Mouse (Mus musculus) G1E-ER4 (cell line): ENCODE data around the gene Emid1. TPM values are rescaled to one million over a fixed set of nuclear protein-coding genes. Genes with fewer than 3 reads are reported as not detected.

Source experiments
- GATA1 ChIP-seq: IDR thresholded peaks from one replicate; pipeline ENCODE4 v1.8.0; 2012; ENCODE audit warnings: low read length, inconsistent platforms
- polyA plus RNA-seq: library from polyadenylated mRNA; stranded (reverse); fragments of >175 nt; gene quantifications from 2 replicates; pipeline ENCODE4 v1.2.3, GENCODE M21; 2012

Gene Emid1
- polyA plus RNA-seq, 1 experiment = not detected

DNA sequence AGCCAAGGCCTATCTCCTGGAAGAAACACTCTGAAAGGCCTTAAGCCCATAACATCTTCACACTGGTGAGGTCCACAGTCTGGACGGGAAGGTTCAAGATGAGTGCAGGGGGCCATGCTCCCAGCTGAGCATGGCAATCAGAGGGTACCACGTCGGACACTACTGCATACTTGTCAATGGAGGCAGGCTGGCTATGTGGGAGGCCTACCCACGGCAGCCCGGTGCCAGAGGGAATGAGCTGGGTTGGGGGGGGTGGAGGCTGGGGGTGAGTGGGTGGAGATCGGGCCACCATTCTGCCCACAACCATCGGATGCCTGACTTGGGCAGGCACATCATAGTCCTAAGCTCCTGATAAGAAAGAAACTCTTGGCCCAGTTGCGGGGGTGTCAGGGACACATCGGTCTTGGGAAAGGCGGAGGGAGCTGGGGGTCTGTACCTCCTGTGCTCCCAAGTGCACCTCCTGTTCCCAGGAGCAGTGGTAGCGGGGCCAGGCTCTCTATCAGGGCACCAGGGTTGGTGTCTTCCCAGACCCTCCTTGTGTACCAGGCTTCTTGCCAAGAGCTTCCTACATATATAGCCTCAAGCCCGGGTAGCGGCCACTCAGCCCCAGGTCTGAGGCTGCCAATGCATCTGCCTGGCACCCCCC lies 89.1 kb downstream of the Emid1 start:
- no peak for TF ChIP-seq GATA1

DNA sequence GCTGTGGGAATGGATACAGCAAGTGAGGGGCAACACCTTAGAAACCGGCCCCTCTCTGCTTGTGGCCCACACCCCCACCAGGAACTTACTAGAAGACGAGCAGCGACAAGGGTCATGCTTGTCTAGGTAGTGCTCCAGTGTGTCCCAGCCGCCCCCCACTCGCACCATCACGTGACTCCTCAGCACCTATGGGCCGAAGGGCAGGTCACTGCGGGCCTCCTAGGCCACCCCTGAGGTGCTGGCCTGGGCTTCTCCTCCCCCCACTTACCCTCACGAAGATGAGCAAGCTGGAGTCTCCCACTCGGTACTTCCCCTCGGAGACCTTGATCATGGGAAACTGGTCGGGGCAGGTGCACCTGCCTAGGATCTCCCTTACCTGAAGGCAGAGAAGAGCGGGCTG lies 89.7 kb downstream of the Emid1 start:
- TF ChIP-seq GATA1 = no peak

DNA sequence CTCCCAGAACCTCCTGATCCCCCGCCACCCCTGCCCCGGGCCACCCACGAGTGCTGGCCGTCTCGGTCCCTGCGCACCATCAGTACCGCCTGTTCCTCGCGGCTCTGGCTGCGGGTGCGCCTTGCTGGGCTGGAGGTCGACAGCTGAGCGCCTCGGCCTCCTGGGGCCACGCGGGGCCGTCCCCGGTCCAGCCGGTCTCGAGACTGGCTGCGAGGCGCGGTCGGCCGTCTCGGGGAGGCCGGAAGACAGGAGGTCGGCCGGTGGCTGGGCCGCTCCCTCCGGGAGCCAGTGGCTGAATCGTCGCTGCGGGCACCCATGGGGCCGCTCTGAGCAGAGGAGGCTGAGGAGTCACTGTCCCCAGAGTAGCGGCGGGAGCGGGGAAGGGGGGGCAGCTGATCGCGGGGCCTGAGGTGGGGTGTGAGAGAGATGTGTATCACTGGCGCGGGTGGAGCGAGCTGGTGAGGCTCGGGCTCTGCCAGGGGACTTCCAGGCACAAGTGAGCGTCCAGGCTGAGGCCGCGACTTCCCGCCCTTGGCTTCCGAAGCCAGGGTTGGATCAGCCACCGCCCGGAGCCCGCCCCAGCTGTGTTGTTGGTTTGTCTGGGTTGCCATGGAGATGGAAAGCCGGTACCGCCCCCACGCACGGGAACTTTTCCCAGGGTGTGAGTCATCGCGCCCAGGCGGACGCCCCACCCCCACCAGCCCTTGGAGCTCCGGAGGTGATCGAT lies 90.5 kb downstream of the Emid1 start:
- no peak for TF ChIP-seq GATA1

DNA sequence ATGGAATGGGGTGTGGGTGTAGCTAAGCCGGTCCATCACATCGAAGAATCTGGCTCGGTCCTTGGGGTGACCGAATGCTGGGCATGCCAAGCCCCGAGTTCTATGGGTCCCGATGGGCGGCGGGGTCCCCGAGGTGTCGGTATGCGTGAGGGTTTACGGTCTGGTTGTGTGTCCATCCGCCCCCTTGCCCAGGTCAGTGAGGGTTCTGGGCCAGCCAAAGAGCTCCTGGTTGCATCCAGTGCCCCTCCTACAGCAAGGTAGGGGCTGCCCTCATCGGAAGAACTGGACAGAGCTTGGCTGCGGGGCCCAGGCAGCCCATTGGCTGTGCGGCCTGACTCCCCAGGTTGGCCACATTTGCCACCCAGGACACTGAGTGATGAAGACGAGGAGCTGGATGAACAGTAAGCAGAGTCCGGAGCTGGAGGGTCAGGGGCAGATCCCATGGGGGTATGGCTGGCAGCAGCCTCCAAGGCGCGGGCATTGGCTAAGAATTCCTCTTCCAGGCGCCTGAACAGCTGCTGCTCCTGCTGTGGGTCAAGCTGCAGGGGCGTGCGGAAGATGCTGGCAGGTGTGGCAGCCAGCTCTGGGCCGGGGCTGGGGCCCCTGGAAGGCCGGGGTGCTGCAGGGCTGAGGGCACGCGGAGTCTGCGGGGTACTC lies 91.2 kb downstream of the Emid1 start:
- TF ChIP-seq GATA1 = no peak

DNA sequence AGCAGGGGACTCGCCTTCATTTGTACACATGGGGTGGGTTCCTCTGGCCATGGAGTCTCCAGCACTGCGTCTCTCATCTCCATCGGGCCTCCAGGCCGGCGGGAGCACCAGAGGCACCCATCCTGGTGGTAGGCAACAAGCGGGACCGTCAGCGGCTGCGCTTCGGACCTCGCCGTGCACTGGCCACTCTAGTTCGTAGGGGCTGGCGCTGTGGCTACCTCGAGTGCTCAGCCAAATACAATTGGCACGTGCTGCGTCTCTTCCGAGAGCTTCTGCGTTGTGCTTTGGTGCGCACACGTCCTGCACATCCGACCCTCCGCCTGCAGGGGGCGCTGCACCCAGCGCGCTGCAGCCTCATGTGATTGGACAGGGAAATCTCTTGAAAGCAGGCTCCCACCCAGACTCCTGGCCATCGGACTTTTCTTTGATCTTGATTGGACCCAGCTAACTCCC lies 92.3 kb downstream of the Emid1 start:
- no peak for TF ChIP-seq GATA1

DNA sequence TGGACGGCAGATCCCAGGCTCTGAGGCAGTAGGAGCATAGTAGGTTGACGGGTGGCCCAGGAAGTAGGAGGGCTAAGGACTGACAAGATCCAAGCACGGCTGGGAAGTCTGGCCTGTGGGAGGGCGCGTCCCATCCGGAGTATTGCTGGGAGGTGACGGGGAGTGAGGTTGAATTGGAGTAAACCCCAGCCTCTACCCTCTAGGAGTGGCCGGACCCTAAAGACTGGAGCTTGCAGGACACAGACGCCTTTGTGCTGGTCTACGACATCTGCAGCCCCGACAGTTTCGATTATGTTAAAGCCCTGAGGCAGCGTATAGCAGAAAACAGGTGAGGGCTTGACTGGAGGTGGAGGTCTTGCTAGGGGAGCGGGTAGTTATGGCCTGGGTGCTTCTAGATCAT lies 92.8 kb downstream of the Emid1 start:
- no peak for TF ChIP-seq GATA1

DNA sequence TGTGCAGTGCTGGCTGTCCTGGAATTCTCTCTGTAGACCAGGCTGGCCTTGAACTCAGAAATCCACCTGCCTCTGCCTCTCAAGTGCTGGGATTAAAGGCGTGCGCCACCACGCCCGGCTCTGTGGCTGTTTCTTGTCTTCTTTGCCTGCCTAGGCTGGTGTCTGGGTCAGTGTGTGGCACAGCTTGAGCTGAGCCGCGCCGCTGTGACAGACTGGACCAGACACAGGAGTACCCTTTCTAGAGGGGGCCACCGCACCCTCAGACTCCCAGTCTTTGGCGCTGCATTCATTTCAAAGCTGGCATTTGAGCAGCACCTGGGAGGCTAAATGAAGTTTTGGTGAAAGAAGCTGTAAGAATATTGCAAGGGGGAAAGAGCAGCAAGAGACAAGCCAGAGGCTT lies 93.3 kb downstream of the Emid1 start:
- TF ChIP-seq GATA1 = no peak

DNA sequence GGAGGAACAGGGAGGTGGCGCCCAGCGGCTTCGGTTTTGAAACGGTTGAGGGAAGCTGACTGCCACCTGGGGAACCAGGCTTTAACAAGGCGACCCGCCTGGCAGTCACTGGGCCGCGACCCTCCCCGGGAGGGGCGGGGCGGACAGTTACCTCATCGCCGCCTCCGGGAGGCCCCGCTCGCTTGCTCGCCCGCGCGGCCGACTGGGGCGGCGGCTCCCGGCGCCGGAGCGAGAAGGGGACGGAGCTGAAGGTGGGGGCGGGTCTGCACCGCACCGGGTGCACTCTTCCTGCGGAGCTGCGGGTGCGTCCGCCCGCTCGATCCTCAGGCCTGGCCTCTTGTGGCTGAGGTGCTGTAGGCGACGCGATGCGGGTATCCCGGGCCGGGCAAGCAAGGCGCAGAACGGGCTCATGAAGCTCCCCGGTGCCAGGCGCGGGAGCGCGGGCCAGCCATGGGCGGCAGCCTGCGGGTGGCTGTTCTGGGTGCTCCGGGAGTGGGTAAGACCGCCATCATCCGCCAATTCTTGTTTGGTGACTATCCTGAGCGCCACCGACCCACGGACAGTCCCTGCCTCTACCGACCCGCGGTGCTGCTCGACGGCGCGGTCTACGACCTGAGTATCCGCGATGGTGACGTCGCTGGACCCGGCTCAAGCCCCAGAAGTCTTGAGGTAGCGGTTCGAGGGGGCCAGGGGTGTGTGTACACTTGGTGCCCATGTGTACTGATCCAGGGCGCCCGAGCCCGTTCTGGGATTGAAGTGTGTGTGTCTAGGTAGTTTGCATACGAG lies 94.0 kb downstream of the Emid1 start, which contains the start of gene Rasl10a:
Rasl10a (plus strand) TSS at position 273 of the 786 bp plus-strand sequence.
- no peak for TF ChIP-seq GATA1

DNA sequence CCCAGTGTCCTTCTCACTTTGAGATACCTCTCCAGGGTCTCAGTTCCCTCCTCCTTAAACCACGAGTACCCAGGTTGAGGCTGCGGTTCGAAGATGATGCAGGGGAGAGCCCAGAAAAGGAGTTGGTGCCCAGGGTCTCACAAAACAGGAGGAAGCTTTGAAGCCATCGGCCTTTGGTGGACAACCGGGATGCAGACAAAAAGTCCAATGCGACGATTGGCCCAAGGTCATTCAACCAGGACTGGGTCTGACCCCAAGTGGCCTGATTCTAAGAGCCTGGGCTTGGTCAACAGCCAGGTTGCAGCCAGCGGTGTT lies 94.6 kb downstream of the Emid1 start:
- no peak for TF ChIP-seq GATA1

DNA sequence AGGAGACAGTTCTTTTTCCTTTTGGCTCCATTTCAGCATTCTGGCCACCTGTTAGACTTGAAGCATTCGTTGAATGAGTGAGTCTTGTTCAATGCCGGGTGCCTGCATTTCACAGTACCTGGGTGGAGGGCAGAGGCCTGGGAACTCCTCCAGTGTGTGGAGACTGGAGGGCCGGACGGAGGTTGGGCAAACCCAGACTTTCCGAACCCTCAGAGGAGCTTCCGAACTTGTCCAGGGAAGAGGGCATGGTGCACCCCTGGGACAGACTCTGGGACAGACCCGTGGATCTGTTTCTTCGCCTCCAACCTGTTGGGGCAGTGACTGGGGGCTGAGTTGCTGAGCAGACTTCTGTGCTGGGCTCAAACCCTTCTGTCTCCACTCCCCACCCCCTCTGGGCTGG lies 95.0 kb downstream of the Emid1 start:
- TF ChIP-seq GATA1 = no peak

Other genes starting within 250 kb of the Emid1 start
- gene Nefh, start 204.2 kb downstream of the Emid1 start, polyA plus RNA-seq = 66.7 and 95.2 TPM in 2 replicates
- 69.3 and 86.0 TPM in 2 replicates for gene Ap1b1, start 165.4 kb downstream of the Emid1 start, polyA plus RNA-seq
- gene Rasl10a, start 94.1 kb downstream of the Emid1 start, polyA plus RNA-seq = 0.06 TPM in 2 replicates
- gene Gas2l1, start 86.9 kb downstream of the Emid1 start, polyA plus RNA-seq = 209 and 286 TPM in 2 replicates
- 38.4 and 49.6 TPM in 2 replicates for gene Rhbdd3, start 53.3 kb downstream of the Emid1 start, polyA plus RNA-seq
- 924 and 1,277 TPM in 2 replicates for gene Ewsr1, start 53.0 kb downstream of the Emid1 start, polyA plus RNA-seq
- gene Kremen1, start 109.3 kb upstream of the Emid1 start, polyA plus RNA-seq = 1.1 TPM in 2 replicates